Mouse (Mus musculus): ENCODE measurements around the gene Defa34. TPM values are rescaled to one million over a fixed set of nuclear protein-coding genes. Genes with fewer than 3 reads are reported as not detected.
"Not testable (repeated sequence)": the region's sequence is repeated elsewhere in the genome, so short reads cannot be mapped to it uniquely, and the experiment has no call there.

The Defa34 gene
- not detected in 2 replicates for polyA plus RNA-seq (2015; fragmentation: Nextera tagmentation; extraction: Ambion mirVana)

DNA sequence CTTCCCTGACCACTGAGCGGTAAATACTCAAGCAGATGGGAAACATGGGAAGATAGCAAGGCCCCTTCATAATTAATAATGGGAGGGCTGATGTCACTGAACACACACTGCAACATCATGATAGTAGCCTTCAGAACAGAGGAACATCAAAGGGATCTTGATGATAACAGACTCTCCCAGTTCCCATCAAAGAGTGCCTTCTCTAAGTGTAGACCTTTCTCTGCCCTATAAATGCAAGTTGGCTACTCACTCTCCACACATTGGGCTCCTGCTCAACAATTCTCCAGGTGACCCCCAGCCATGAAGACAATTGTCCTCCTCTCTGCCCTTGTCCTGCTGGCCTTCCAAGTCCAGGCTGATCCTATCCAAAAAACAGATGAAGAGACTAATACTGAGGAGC, at the start of gene Defa34:
TSS of gene Defa34 (plus strand) at position 301 of the 400 bp plus-strand sequence.
- H3K27ac ChIP-seq (replicated peaks); H3K4me3 ChIP-seq (ENCODE audit: low read depth, low read length); H3K9ac ChIP-seq (ENCODE audit: low read length); H3K4me1 ChIP-seq (replicated peaks; ENCODE audit: control insufficient read depth, insufficient read depth); H3K36me3 ChIP-seq (ENCODE audit: control insufficient read depth, insufficient read depth, low read length); ATAC-seq (ENCODE audit: low FRiP score, low TSS enrichment); H3K9me3 ChIP-seq (ENCODE audit: control insufficient read depth, low read length); H3K27me3 ChIP-seq (ENCODE audit: control insufficient read depth, insufficient read depth, low read length); H3K4me2 ChIP-seq (replicated peaks; ENCODE audit: low read depth); DNase-seq (ENCODE audit: low spot score): not testable (repeated sequence)
- 67% methylated on average over 1 of the region's 1 CpGs for WGBS

GRCm38 (mm10) chr8:21617883-21618282, 47.7 kb upstream of the Defa34 start, which contains the start of gene Defa26:
Gene Defa26, plus strand, starts transcription at chr8:21618183.
- WGBS, result no CpG with 5 or more reads among the region's 1 CpGs

GRCm38 (mm10) chr8:21655480-21655879, 10.1 kb upstream of the Defa34 start, which contains the start of gene Defa17:
Gene Defa17, plus strand, starts transcription at chr8:21655780.
- H3K4me3 ChIP-seq (ENCODE audit: low read depth, low read length); H3K27me3 ChIP-seq (ENCODE audit: control insufficient read depth, insufficient read depth, low read length); H3K36me3 ChIP-seq (ENCODE audit: control insufficient read depth, insufficient read depth, low read length); ATAC-seq (ENCODE audit: low FRiP score, low TSS enrichment); H3K27ac ChIP-seq (replicated peaks); H3K4me1 ChIP-seq (replicated peaks; ENCODE audit: control insufficient read depth, insufficient read depth); H3K4me2 ChIP-seq (replicated peaks; ENCODE audit: low read depth); H3K9ac ChIP-seq (ENCODE audit: low read length); H3K9me3 ChIP-seq (ENCODE audit: control insufficient read depth, low read length); DNase-seq (ENCODE audit: low spot score): not testable (repeated sequence)
- WGBS, result no CpG with 5 or more reads among the region's 2 CpGs

More at GRCm38 (mm10) chr8:21617883-21618282, 47.7 kb upstream of the Defa34 start, which contains the start of gene Defa26:
- not testable (repeated sequence) for H3K4me1 ChIP-seq (replicated peaks; ENCODE audit: control insufficient read depth, insufficient read depth); H3K9me3 ChIP-seq (ENCODE audit: control insufficient read depth, low read length); H3K4me2 ChIP-seq (replicated peaks; ENCODE audit: low read depth); H3K27ac ChIP-seq (replicated peaks); ATAC-seq (ENCODE audit: low FRiP score, low TSS enrichment); H3K27me3 ChIP-seq (ENCODE audit: control insufficient read depth, insufficient read depth, low read length); H3K4me3 ChIP-seq (ENCODE audit: low read depth, low read length); DNase-seq (ENCODE audit: low spot score); H3K36me3 ChIP-seq (ENCODE audit: control insufficient read depth, insufficient read depth, low read length); H3K9ac ChIP-seq (ENCODE audit: low read length)

GRCm38 (mm10) chr8:21703545-21703944, 37.9 kb downstream of the Defa34 start, which contains the start of gene AY761184:
Gene AY761184, minus strand, starts transcription at chr8:21703645.
- ATAC-seq (ENCODE audit: low FRiP score, low TSS enrichment); H3K9me3 ChIP-seq (ENCODE audit: control insufficient read depth, low read length); DNase-seq (ENCODE audit: low spot score); H3K9ac ChIP-seq (ENCODE audit: low read length); H3K4me2 ChIP-seq (replicated peaks; ENCODE audit: low read depth); H3K27ac ChIP-seq (replicated peaks); H3K36me3 ChIP-seq (ENCODE audit: control insufficient read depth, insufficient read depth, low read length); H3K27me3 ChIP-seq (ENCODE audit: control insufficient read depth, insufficient read depth, low read length); H3K4me3 ChIP-seq (ENCODE audit: low read depth, low read length); H3K4me1 ChIP-seq (replicated peaks; ENCODE audit: control insufficient read depth, insufficient read depth): not testable (repeated sequence)
- WGBS, result 38% methylated on average over 1 of the region's 2 CpGs

Other genes starting within 250 kb of the Defa34 start
- not detected in 2 replicates for gene Defa36, start 238.4 kb upstream of the Defa34 start, polyA plus RNA-seq (2015; fragmentation: Nextera tagmentation; extraction: Ambion mirVana)
- gene Gm7849, start 209.2 kb upstream of the Defa34 start, polyA plus RNA-seq (2015; fragmentation: Nextera tagmentation; extraction: Ambion mirVana), result not detected in 2 replicates
- not detected in 2 replicates for gene Defa20, start 156.5 kb upstream of the Defa34 start, polyA plus RNA-seq (2015; fragmentation: Nextera tagmentation; extraction: Ambion mirVana)
- not detected in 2 replicates for gene Defa32, start 136.8 kb upstream of the Defa34 start, polyA plus RNA-seq (2015; fragmentation: Nextera tagmentation; extraction: Ambion mirVana)
- gene Defa37, start 100.4 kb upstream of the Defa34 start, polyA plus RNA-seq (2015; fragmentation: Nextera tagmentation; extraction: Ambion mirVana), result not detected in 2 replicates
- gene Defa28, start 82.8 kb upstream of the Defa34 start, polyA plus RNA-seq (2015; fragmentation: Nextera tagmentation; extraction: Ambion mirVana), result not detected in 2 replicates
- not detected in 2 replicates for gene Gm7861, start 71.3 kb upstream of the Defa34 start, polyA plus RNA-seq (2015; fragmentation: Nextera tagmentation; extraction: Ambion mirVana)
- gene Defa26, start 47.6 kb upstream of the Defa34 start, polyA plus RNA-seq (2015; fragmentation: Nextera tagmentation; extraction: Ambion mirVana), result not detected in 2 replicates
- gene Defa17, start 10.0 kb upstream of the Defa34 start, polyA plus RNA-seq (2015; fragmentation: Nextera tagmentation; extraction: Ambion mirVana), result not detected in 2 replicates
- gene AY761184, start 37.8 kb downstream of the Defa34 start, polyA plus RNA-seq (2015; fragmentation: Nextera tagmentation; extraction: Ambion mirVana), result not detected in 2 replicates
- not detected in 2 replicates for gene Defa24, start 68.7 kb downstream of the Defa34 start, polyA plus RNA-seq (2015; fragmentation: Nextera tagmentation; extraction: Ambion mirVana)
- not detected in 2 replicates for gene Defb50, start 157.7 kb downstream of the Defa34 start, polyA plus RNA-seq (2015; fragmentation: Nextera tagmentation; extraction: Ambion mirVana)
- not detected in 2 replicates for gene Defb2, start 174.1 kb downstream of the Defa34 start, polyA plus RNA-seq (2015; fragmentation: Nextera tagmentation; extraction: Ambion mirVana)
- not detected in 2 replicates for gene Defb10, start 193.1 kb downstream of the Defa34 start, polyA plus RNA-seq (2015; fragmentation: Nextera tagmentation; extraction: Ambion mirVana)
- not detected in 2 replicates for gene Defb9, start 219.6 kb downstream of the Defa34 start, polyA plus RNA-seq (2015; fragmentation: Nextera tagmentation; extraction: Ambion mirVana)
- gene Defb11, start 240.6 kb downstream of the Defa34 start, polyA plus RNA-seq (2015; fragmentation: Nextera tagmentation; extraction: Ambion mirVana), result not detected in 2 replicates

Measured in stomach, postnatal 0 days (tissue).